Mouse (Mus musculus): ENCODE data around the gene Mst1r. TPM values are rescaled to one million over a fixed set of nuclear protein-coding genes. Genes with fewer than 3 reads are reported as not detected.

The Mst1r gene
- polyA plus RNA-seq, 1 experiment = 0.16 TPM

- Histone ChIP-seq H3K27me3 (ENCODE audit: control insufficient read depth, insufficient read depth, low read length, poor library complexity, severe bottlenecking) (no peaks in the 10 kb centered on the region), H3K27ac (ENCODE audit: insufficient read depth, low read length) (no peak overlapping the region), H3K9me3 (replicated peaks; ENCODE audit: control insufficient read depth, insufficient read depth, low read length, poor library complexity, severe bottlenecking) (no peaks in the 10 kb centered on the region), H3K4me1 (ENCODE audit: control insufficient read depth, insufficient read depth, low read length) (peaks cover 5% of the 10 kb centered on the region), H3K36me3 (ENCODE audit: control insufficient read depth, insufficient read depth, low read length, poor library complexity, severe bottlenecking) (no peaks in the 10 kb centered on the region), H3K9ac (ENCODE audit: low read depth, poor library complexity, severe bottlenecking) (no peak overlapping the region), H3K4me3 (ENCODE audit: low read depth, low read length) (no peak overlapping the region)
- TF ChIP-seq EP300 (IDR thresholded peaks at IDR 0.05; ENCODE audit: insufficient read depth, low read depth, low read length) (no peak), CTCF (IDR thresholded peaks at IDR 0.05; ENCODE audit: low read depth, low read length) (no peak), POLR2A (IDR thresholded peaks at IDR 0.05; ENCODE audit: insufficient read depth, low read length) (no peak)
Observed at GRCm38 (mm10) chr9:107962916-107963315, 56.2 kb downstream of the Mst1r start.

GRCm38 (mm10) chr9:107963700-107964099 lies 57.0 kb downstream of the Mst1r start:
- no peak overlapping the region for H3K9ac ChIP-seq (ENCODE audit: low read depth, poor library complexity, severe bottlenecking)
- H3K9me3 ChIP-seq (replicated peaks; ENCODE audit: control insufficient read depth, insufficient read depth, low read length, poor library complexity, severe bottlenecking) = no peaks in the 10 kb centered on the region
- H3K4me3 ChIP-seq (ENCODE audit: low read depth, low read length) = no peak overlapping the region
- peaks cover 5% of the 10 kb centered on the region for H3K4me1 ChIP-seq (ENCODE audit: control insufficient read depth, insufficient read depth, low read length)
- no peaks in the 10 kb centered on the region for H3K27me3 ChIP-seq (ENCODE audit: control insufficient read depth, insufficient read depth, low read length, poor library complexity, severe bottlenecking)
- H3K27ac ChIP-seq (ENCODE audit: insufficient read depth, low read length) = no peak overlapping the region
- no peaks in the 10 kb centered on the region for H3K36me3 ChIP-seq (ENCODE audit: control insufficient read depth, insufficient read depth, low read length, poor library complexity, severe bottlenecking)
- peak; percentile 95 for TF ChIP-seq CTCF (IDR thresholded peaks at IDR 0.05; ENCODE audit: low read depth, low read length)
- TF ChIP-seq POLR2A (IDR thresholded peaks at IDR 0.05; ENCODE audit: insufficient read depth, low read length) = no peak

GRCm38 (mm10) chr9:107964681-107965080 lies 58.0 kb downstream of the Mst1r start:
- Histone ChIP-seq H3K27ac (ENCODE audit: insufficient read depth, low read length) (no peak overlapping the region), H3K36me3 (ENCODE audit: control insufficient read depth, insufficient read depth, low read length, poor library complexity, severe bottlenecking) (no peaks in the 10 kb centered on the region), H3K4me3 (ENCODE audit: low read depth, low read length) (no peak overlapping the region), H3K4me1 (ENCODE audit: control insufficient read depth, insufficient read depth, low read length) (peaks cover 5% of the 10 kb centered on the region), H3K9me3 (replicated peaks; ENCODE audit: control insufficient read depth, insufficient read depth, low read length, poor library complexity, severe bottlenecking) (no peaks in the 10 kb centered on the region), H3K27me3 (ENCODE audit: control insufficient read depth, insufficient read depth, low read length, poor library complexity, severe bottlenecking) (no peaks in the 10 kb centered on the region), H3K9ac (ENCODE audit: low read depth, poor library complexity, severe bottlenecking) (no peak overlapping the region)
- TF ChIP-seq EP300 (IDR thresholded peaks at IDR 0.05; ENCODE audit: insufficient read depth, low read depth, low read length) (no peak), CTCF (IDR thresholded peaks at IDR 0.05; ENCODE audit: low read depth, low read length) (no peak), POLR2A (IDR thresholded peaks at IDR 0.05; ENCODE audit: insufficient read depth, low read length) (no peak)

- Histone ChIP-seq H3K27ac (ENCODE audit: insufficient read depth, low read length) (no peak overlapping the region), H3K36me3 (ENCODE audit: control insufficient read depth, insufficient read depth, low read length, poor library complexity, severe bottlenecking) (no peaks in the 10 kb centered on the region), H3K4me3 (ENCODE audit: low read depth, low read length) (no peak overlapping the region), H3K4me1 (ENCODE audit: control insufficient read depth, insufficient read depth, low read length) (peaks cover 5% of the 10 kb centered on the region), H3K27me3 (ENCODE audit: control insufficient read depth, insufficient read depth, low read length, poor library complexity, severe bottlenecking) (no peaks in the 10 kb centered on the region), H3K9ac (ENCODE audit: low read depth, poor library complexity, severe bottlenecking) (no peak overlapping the region), H3K9me3 (replicated peaks; ENCODE audit: control insufficient read depth, insufficient read depth, low read length, poor library complexity, severe bottlenecking) (no peaks in the 10 kb centered on the region)
- TF ChIP-seq POLR2A (IDR thresholded peaks at IDR 0.05; ENCODE audit: insufficient read depth, low read length) (no peak), EP300 (IDR thresholded peaks at IDR 0.05; ENCODE audit: insufficient read depth, low read depth, low read length) (no peak), CTCF (IDR thresholded peaks at IDR 0.05; ENCODE audit: low read depth, low read length) (no peak)
Observed at GRCm38 (mm10) chr9:107966676-107967075, 60.0 kb downstream of the Mst1r start.

GRCm38 (mm10) chr9:107967437-107967836 lies 60.8 kb downstream of the Mst1r start:
- TF ChIP-seq POLR2A (IDR thresholded peaks at IDR 0.05; ENCODE audit: insufficient read depth, low read length) (no peak), EP300 (IDR thresholded peaks at IDR 0.05; ENCODE audit: insufficient read depth, low read depth, low read length) (no peak), CTCF (IDR thresholded peaks at IDR 0.05; ENCODE audit: low read depth, low read length) (no peak)
- H3K36me3 ChIP-seq (ENCODE audit: control insufficient read depth, insufficient read depth, low read length, poor library complexity, severe bottlenecking) = no peaks in the 10 kb centered on the region

GRCm38 (mm10) chr9:107968531-107968930 lies 61.9 kb downstream of the Mst1r start:
- Histone ChIP-seq H3K9ac (ENCODE audit: low read depth, poor library complexity, severe bottlenecking) (no peak overlapping the region), H3K27ac (ENCODE audit: insufficient read depth, low read length) (no peak overlapping the region), H3K36me3 (ENCODE audit: control insufficient read depth, insufficient read depth, low read length, poor library complexity, severe bottlenecking) (no peaks in the 10 kb centered on the region), H3K9me3 (replicated peaks; ENCODE audit: control insufficient read depth, insufficient read depth, low read length, poor library complexity, severe bottlenecking) (no peaks in the 10 kb centered on the region), H3K27me3 (ENCODE audit: control insufficient read depth, insufficient read depth, low read length, poor library complexity, severe bottlenecking) (no peaks in the 10 kb centered on the region), H3K4me1 (ENCODE audit: control insufficient read depth, insufficient read depth, low read length) (no peaks in the 10 kb centered on the region), H3K4me3 (ENCODE audit: low read depth, low read length) (no peak overlapping the region)
- no peak for TF ChIP-seq EP300 (IDR thresholded peaks at IDR 0.05; ENCODE audit: insufficient read depth, low read depth, low read length)

More at GRCm38 (mm10) chr9:107967437-107967836, 60.8 kb downstream of the Mst1r start:
- Histone ChIP-seq H3K9ac (ENCODE audit: low read depth, poor library complexity, severe bottlenecking) (no peak overlapping the region), H3K9me3 (replicated peaks; ENCODE audit: control insufficient read depth, insufficient read depth, low read length, poor library complexity, severe bottlenecking) (no peaks in the 10 kb centered on the region), H3K4me1 (ENCODE audit: control insufficient read depth, insufficient read depth, low read length) (peaks cover under 1% of the 10 kb centered on the region), H3K4me3 (ENCODE audit: low read depth, low read length) (no peak overlapping the region), H3K27ac (ENCODE audit: insufficient read depth, low read length) (no peak overlapping the region), H3K27me3 (ENCODE audit: control insufficient read depth, insufficient read depth, low read length, poor library complexity, severe bottlenecking) (no peaks in the 10 kb centered on the region)

Other genes with a start within 250 kb of the Mst1r start
- 8.1 and 13.3 TPM in 2 replicates for gene Slc38a3, start 237.3 kb upstream of the Mst1r start, polyA plus RNA-seq (2011; ENCODE audit: insufficient read depth, insufficient read length, low read depth, missing spikeins)
- 1.5 TPM in 1 of 2 replicates, not detected in the other for gene Gnat1, start 227.2 kb upstream of the Mst1r start, polyA plus RNA-seq (2011; ENCODE audit: insufficient read depth, insufficient read length, low read depth, missing spikeins)
- 12.3 and 19.0 TPM in 2 replicates for gene Sema3f, start 196.4 kb upstream of the Mst1r start, polyA plus RNA-seq (2011; ENCODE audit: insufficient read depth, insufficient read length, low read depth, missing spikeins)
- 143 and 146 TPM in 2 replicates for gene Rbm5, start 135.9 kb upstream of the Mst1r start, polyA plus RNA-seq (2011; ENCODE audit: insufficient read depth, insufficient read length, low read depth, missing spikeins)
- 115 and 130 TPM in 2 replicates for gene Rbm6, start 33.6 kb upstream of the Mst1r start, polyA plus RNA-seq (2011; ENCODE audit: insufficient read depth, insufficient read length, low read depth, missing spikeins)
- gene Mon1a, start 18.7 kb upstream of the Mst1r start, polyA plus RNA-seq (2011; ENCODE audit: insufficient read depth, insufficient read length, low read depth, missing spikeins) = 3.0 and 4.2 TPM in 2 replicates
- not detected in 2 replicates for gene Actl11, start 21.6 kb downstream of the Mst1r start, polyA plus RNA-seq (2011; ENCODE audit: insufficient read depth, insufficient read length, low read depth, missing spikeins)
- gene Camkv, start 28.8 kb downstream of the Mst1r start, polyA plus RNA-seq (2011; ENCODE audit: insufficient read depth, insufficient read length, low read depth, missing spikeins) = 4.0 and 5.6 TPM in 2 replicates
- 17.2 and 20.4 TPM in 2 replicates for gene Traip, start 43.3 kb downstream of the Mst1r start, polyA plus RNA-seq (2011; ENCODE audit: insufficient read depth, insufficient read length, low read depth, missing spikeins)
- gene Uba7, start 68.6 kb downstream of the Mst1r start, polyA plus RNA-seq (2011; ENCODE audit: insufficient read depth, insufficient read length, low read depth, missing spikeins) = 0.52 and 2.1 TPM in 2 replicates
- gene Gm20661, start 76.2 kb downstream of the Mst1r start, polyA plus RNA-seq (2011; ENCODE audit: insufficient read depth, insufficient read length, low read depth, missing spikeins) = not detected in 2 replicates
- 1.4 and 2.6 TPM in 2 replicates for gene Inka1, start 79.0 kb downstream of the Mst1r start, polyA plus RNA-seq (2011; ENCODE audit: insufficient read depth, insufficient read length, low read depth, missing spikeins)
- gene Cdhr4, start 85.6 kb downstream of the Mst1r start, polyA plus RNA-seq (2011; ENCODE audit: insufficient read depth, insufficient read length, low read depth, missing spikeins) = 0.81 TPM in 1 of 2 replicates, not detected in the other
- gene Gm20662, start 89.5 kb downstream of the Mst1r start, polyA plus RNA-seq (2011; ENCODE audit: insufficient read depth, insufficient read length, low read depth, missing spikeins) = not detected in 2 replicates
- gene Ip6k1, start 95.6 kb downstream of the Mst1r start, polyA plus RNA-seq (2011; ENCODE audit: insufficient read depth, insufficient read length, low read depth, missing spikeins) = 46.9 and 49.1 TPM in 2 replicates
- gene Gmppb, start 142.4 kb downstream of the Mst1r start, polyA plus RNA-seq (2011; ENCODE audit: insufficient read depth, insufficient read length, low read depth, missing spikeins) = 9.7 and 10.2 TPM in 2 replicates
- gene Amigo3, start 146.3 kb downstream of the Mst1r start, polyA plus RNA-seq (2011; ENCODE audit: insufficient read depth, insufficient read length, low read depth, missing spikeins) = 0.24 and 0.61 TPM in 2 replicates
- 1.2 and 3.0 TPM in 2 replicates for gene Mst1, start 173.6 kb downstream of the Mst1r start, polyA plus RNA-seq (2011; ENCODE audit: insufficient read depth, insufficient read length, low read depth, missing spikeins)
- gene Rnf123, start 176.5 kb downstream of the Mst1r start, polyA plus RNA-seq (2011; ENCODE audit: insufficient read depth, insufficient read length, low read depth, missing spikeins) = 19.7 and 20.9 TPM in 2 replicates
- 37.6 and 48.1 TPM in 2 replicates for gene Apeh, start 187.7 kb downstream of the Mst1r start, polyA plus RNA-seq (2011; ENCODE audit: insufficient read depth, insufficient read length, low read depth, missing spikeins)

Data from ES-Bruce4 (cell line).